Mouse (Mus musculus) cerebral cortex, adult 2 months (tissue): Measurements from ENCODE around the gene Lpar3.

Experiments
- WGBS: fragments of 180-500 bp; shearing (Covaris S2); methylation state at CpG from one replicate; pipeline ENCODE4 v1.1.7; 2018; 5-methylcytosine and 5-hydroxymethylcytosine counted together

Lpar3 gene

GRCm38 (mm10) chr3:146307886-146308285, 87.1 kb downstream of the Lpar3 start:
- WGBS = 86% methylated on average over 2 of the region's 2 CpGs

GRCm38 (mm10) chr3:146309586-146309985, 88.8 kb downstream of the Lpar3 start:
- 85% methylated on average over 8 of the region's 8 CpGs for WGBS

- WGBS = 57% methylated on average over 9 of the region's 9 CpGs
Observed at GRCm38 (mm10) chr3:146311121-146311538, 90.4 kb downstream of the Lpar3 start.

GRCm38 (mm10) chr3:146315414-146315813, 94.7 kb downstream of the Lpar3 start:
- WGBS = 80% methylated on average over 8 of the region's 8 CpGs

- 84% methylated on average over 8 of the region's 8 CpGs for WGBS
Observed at GRCm38 (mm10) chr3:146316293-146316692, 95.5 kb downstream of the Lpar3 start.

- WGBS = 96% methylated on average over 7 of the region's 7 CpGs
Observed at GRCm38 (mm10) chr3:146317366-146317765, 96.6 kb downstream of the Lpar3 start.

GRCm38 (mm10) chr3:146317911-146318310, 97.1 kb downstream of the Lpar3 start:
- WGBS = 81% methylated on average over 12 of the region's 12 CpGs

- WGBS = 36% methylated on average over 16 of the region's 16 CpGs
Observed at GRCm38 (mm10) chr3:146318520-146318938, 97.8 kb downstream of the Lpar3 start.

GRCm38 (mm10) chr3:146318987-146319386, 98.2 kb downstream of the Lpar3 start:
- 27% methylated on average over 13 of the region's 13 CpGs for WGBS

- WGBS = 67% methylated on average over 14 of the region's 14 CpGs
Observed at GRCm38 (mm10) chr3:146319503-146319902, 98.7 kb downstream of the Lpar3 start.

GRCm38 (mm10) chr3:146324949-146325348, 104.2 kb downstream of the Lpar3 start:
- 61% methylated on average over 8 of the region's 8 CpGs for WGBS

- WGBS = 41% methylated on average over 17 of the region's 17 CpGs
Observed at GRCm38 (mm10) chr3:146326743-146327536, 106.2 kb downstream of the Lpar3 start.

- WGBS = under 1% methylated on average over 13 of the region's 13 CpGs
Observed at GRCm38 (mm10) chr3:146327537-146328255, 106.9 kb downstream of the Lpar3 start.

GRCm38 (mm10) chr3:146328749-146329148, 108.0 kb downstream of the Lpar3 start:
- WGBS = 35% methylated on average over 13 of the region's 13 CpGs

GRCm38 (mm10) chr3:146331819-146332218, 111.1 kb downstream of the Lpar3 start:
- WGBS = 88% methylated on average over 11 of the region's 11 CpGs

- 92% methylated on average over 3 of the region's 3 CpGs for WGBS
Observed at GRCm38 (mm10) chr3:146333270-146333669, 112.5 kb downstream of the Lpar3 start.

- WGBS = 73% methylated on average over 7 of the region's 7 CpGs
Observed at GRCm38 (mm10) chr3:146334070-146334469, 113.3 kb downstream of the Lpar3 start.
